Mouse (Mus musculus) embryonic facial prominence, embryonic 15.5 days (tissue): ENCODE results near the gene Vtn. TPM values are rescaled to one million over a fixed set of nuclear protein-coding genes. Genes with fewer than 3 reads are reported as not detected.

Source experiments
- polyA plus RNA-seq: library from polyadenylated mRNA; unstranded; fragments of >200 nt; fragmentation: Nextera tagmentation; extraction: Ambion mirVana; gene quantifications from 2 replicates; pipeline ENCODE4 v1.2.1, GENCODE M21; 2015

Gene Vtn
- polyA plus RNA-seq, 1 experiment from 2014 or later = 4.4 TPM

Other genes starting within 250 kb of the Vtn start
- gene 2610507B11Rik, start 237.3 kb upstream of the Vtn start, polyA plus RNA-seq = 63.8 and 74.0 TPM in 2 replicates
- 0.29 TPM in 2 replicates for gene BC030499, start 208.2 kb upstream of the Vtn start, polyA plus RNA-seq
- gene Spag5, start 197.6 kb upstream of the Vtn start, polyA plus RNA-seq = 29.2 and 30.3 TPM in 2 replicates
- gene Aldoc, start 176.1 kb upstream of the Vtn start, polyA plus RNA-seq = 30.1 and 36.8 TPM in 2 replicates
- gene Pigs, start 170.7 kb upstream of the Vtn start, polyA plus RNA-seq = 78.0 and 84.9 TPM in 2 replicates
- gene Unc119, start 155.6 kb upstream of the Vtn start, polyA plus RNA-seq = 46.9 and 54.2 TPM in 2 replicates
- 4.2 and 4.6 TPM in 2 replicates for gene Foxn1, start 112.5 kb upstream of the Vtn start, polyA plus RNA-seq
- gene Slc13a2, start 76.9 kb upstream of the Vtn start, polyA plus RNA-seq = 0.07 and 0.11 TPM in 2 replicates
- gene Slc46a1, start 33.4 kb upstream of the Vtn start, polyA plus RNA-seq = 15.5 and 19.0 TPM in 2 replicates
- 2.3 and 2.5 TPM in 2 replicates for gene Sarm1, start 1.3 kb upstream of the Vtn start, polyA plus RNA-seq
- 0.17 TPM in 1 of 2 replicates, not detected in the other for gene Sebox, start 4.4 kb downstream of the Vtn start, polyA plus RNA-seq
- gene Tmem199, start 13.1 kb downstream of the Vtn start, polyA plus RNA-seq = 41.5 and 45.1 TPM in 2 replicates
- 167 and 170 TPM in 2 replicates for gene Poldip2, start 13.1 kb downstream of the Vtn start, polyA plus RNA-seq
- 79.6 and 80.7 TPM in 2 replicates for gene Tnfaip1, start 37.2 kb downstream of the Vtn start, polyA plus RNA-seq
- 187 TPM in 2 replicates for gene Ift20, start 37.3 kb downstream of the Vtn start, polyA plus RNA-seq
- gene Tmem97, start 51.7 kb downstream of the Vtn start, polyA plus RNA-seq = 73.4 and 73.5 TPM in 2 replicates
- gene Nlk, start 198.3 kb downstream of the Vtn start, polyA plus RNA-seq = 10.8 and 12.3 TPM in 2 replicates